ENCODE assay signal across 8 mouse cellular contexts in the genomic region with DNA sequence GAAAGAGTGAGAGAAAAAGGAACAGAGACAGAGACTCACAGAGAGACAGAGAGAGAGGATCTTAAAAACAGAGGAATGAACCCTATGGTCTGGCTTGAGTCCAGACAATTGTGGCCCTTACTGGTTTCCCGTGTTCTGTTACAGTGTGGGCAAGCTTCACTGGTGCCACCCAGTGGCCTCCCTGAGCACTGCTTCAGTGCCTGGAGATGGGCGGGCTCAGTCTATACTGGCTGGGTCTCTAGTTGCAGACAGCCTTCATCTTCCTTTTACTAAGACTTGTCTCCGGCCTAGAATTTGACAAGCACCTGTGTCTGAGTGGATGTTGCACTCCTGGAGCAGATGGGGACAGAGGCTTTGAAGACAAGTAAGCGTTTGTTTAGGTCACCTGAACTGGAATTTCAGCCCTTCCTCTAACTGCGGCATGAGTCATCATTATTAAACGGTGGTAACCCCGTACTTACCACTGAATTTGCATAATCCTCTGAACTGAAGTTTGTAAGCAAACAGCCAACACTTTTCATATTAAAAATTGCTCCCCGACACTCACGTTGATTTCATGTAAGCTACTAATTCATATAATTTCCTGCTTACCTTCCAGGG. TPM values are rescaled to one million over a fixed set of nuclear protein-coding genes. Genes with fewer than 3 reads are reported as not detected.
DNase-seq lines count a peak whose midpoint lies in the region; ATAC-seq and TF ChIP-seq lines count a peak whose summit lies in the region.

No protein-coding gene starts in this region.

- H3K4me3 ChIP-seq in C2C12 (ENCODE audit: insufficient read depth, poor library complexity, severe bottlenecking), result no peak overlapping the region
- no peak overlapping the region for H3K4me3 ChIP-seq in kidney, embryonic 15.5 days (replicated peaks)
- H3K4me3 ChIP-seq in liver, adult 2 months (ENCODE audit: insufficient read depth, low read depth, low read length), result no peak overlapping the region
- H3K4me3 ChIP-seq in stomach, embryonic 15.5 days (replicated peaks), result no peak overlapping the region

- H3K9me3 ChIP-seq in kidney, embryonic 15.5 days (replicated peaks), result no peaks in the 10 kb centered on the region
- no peaks in the 10 kb centered on the region for H3K9me3 ChIP-seq in stomach, embryonic 15.5 days

- no peaks in the 10 kb centered on the region for H3K79me3 ChIP-seq in C2C12 (ENCODE audit: low read depth)

- H3K4me2 ChIP-seq in kidney, embryonic 15.5 days, result no peak overlapping the region
- no peak overlapping the region for H3K4me2 ChIP-seq in stomach, embryonic 15.5 days

- H3ac ChIP-seq in C2C12 (ENCODE audit: control insufficient read depth, insufficient read length, low read depth), result no peak overlapping the region

- no peaks in the 10 kb centered on the region for H3K27me3 ChIP-seq in C2C12 (ENCODE audit: control insufficient read depth, insufficient read depth, insufficient read length)
- no peaks in the 10 kb centered on the region for H3K27me3 ChIP-seq in kidney, embryonic 15.5 days
- H3K27me3 ChIP-seq in liver, adult 2 months (ENCODE audit: control insufficient read depth, insufficient read depth, low read length), result no peaks in the 10 kb centered on the region
- no peaks in the 10 kb centered on the region for H3K27me3 ChIP-seq in stomach, embryonic 15.5 days (replicated peaks)

- 54% methylated on average over 9 of the region's 9 CpGs for WGBS in kidney, embryonic 15.5 days
- 61% methylated on average over 9 of the region's 9 CpGs for WGBS in liver, adult 2 months
- WGBS in stomach, embryonic 15.5 days, result 42% methylated on average over 9 of the region's 9 CpGs

- H3K9ac ChIP-seq in kidney, embryonic 15.5 days, result no peak overlapping the region
- no peak overlapping the region for H3K9ac ChIP-seq in liver, adult 2 months (ENCODE audit: low read depth, low read length)
- H3K9ac ChIP-seq in stomach, embryonic 15.5 days, result no peak overlapping the region

- no peaks in the 10 kb centered on the region for H3K79me2 ChIP-seq in C2C12 (ENCODE audit: control insufficient read depth, insufficient read depth)
- no peaks in the 10 kb centered on the region for H3K79me2 ChIP-seq in liver, adult 2 months (ENCODE audit: control insufficient read depth, insufficient read depth, low read length)

- peaks cover 15% of the 10 kb centered on the region; the same call in 1 of the 2 replicates for H3K4me1 ChIP-seq in kidney, embryonic 15.5 days
- H3K4me1 ChIP-seq in liver, adult 2 months (ENCODE audit: control insufficient read depth, insufficient read depth, low read length), result no peaks in the 10 kb centered on the region
- no peaks in the 10 kb centered on the region for H3K4me1 ChIP-seq in stomach, embryonic 15.5 days

- H3K27ac ChIP-seq in kidney, embryonic 15.5 days, result no peak overlapping the region
- no peak overlapping the region for H3K27ac ChIP-seq in liver, adult 2 months (replicated peaks; ENCODE audit: insufficient read depth, low read depth, low read length)
- H3K27ac ChIP-seq in stomach, embryonic 15.5 days, result no peak overlapping the region

- TF ChIP-seq CTCF in C2C12 (IDR thresholded peaks at IDR 0.05; ENCODE audit: control insufficient read depth, insufficient read depth, insufficient read length), result peak; percentile 86
- TF ChIP-seq CTCF in liver, adult 2 months (IDR thresholded peaks at IDR 0.05; ENCODE audit: low read depth, low read length), result peak; percentile 96

- no peaks in the 10 kb centered on the region for H3K36me3 ChIP-seq in C2C12 (ENCODE audit: control insufficient read depth, insufficient read depth)
- no peaks in the 10 kb centered on the region for H3K36me3 ChIP-seq in kidney, embryonic 15.5 days
- no peaks in the 10 kb centered on the region for H3K36me3 ChIP-seq in liver, adult 2 months (ENCODE audit: control insufficient read depth, insufficient read depth, low read length)
- H3K36me3 ChIP-seq in stomach, embryonic 15.5 days, result no peaks in the 10 kb centered on the region

- peak; percentile 66; the same call in 1 of the 2 replicates for ATAC-seq in kidney, embryonic 15.5 days (replicated peaks; ENCODE audit: low FRiP score)
- ATAC-seq in monocyte, adult 5-6 weeks (replicated peaks; ENCODE audit: insufficient number of reproducible peaks, low FRiP score, low TSS enrichment, poor library complexity, severe bottlenecking), result peak; percentile 89
- ATAC-seq in stomach, embryonic 15.5 days (ENCODE audit: insufficient read depth, low FRiP score, low read depth), result peak; percentile 78; the same call in 1 of the 2 replicates

- DNase-seq in adrenal gland, adult 18-20 months (ENCODE audit: low spot score in 2 of 2), result peak; percentile 56 to 63
- peak; percentile 64 for DNase-seq in embryo, embryonic 11 days
- peak; percentile 72 to 80 for DNase-seq in heart, adult 18-20 months
- DNase-seq in liver, adult 2 months (ENCODE audit: extremely low read depth, low read depth, low spot score), result peak; percentile 52

- TF ChIP-seq POLR2A in liver, adult 2 months (IDR thresholded peaks at IDR 0.05; ENCODE audit: extremely low read depth, insufficient read depth, low read length), result no peak

TF ChIP-seq in C2C12, 6 proteins besides CTCF, POLR2A, EP300 and RAD21:
- TF ChIP-seq USF1 (IDR thresholded peaks at IDR 0.05; ENCODE audit: low read depth), result no peak
- no peak for TF ChIP-seq MAX (IDR thresholded peaks at IDR 0.05)
- no peak for TF ChIP-seq MYOG (IDR thresholded peaks at IDR 0.05; ENCODE audit: control insufficient read depth, extremely low read depth, insufficient read length)
- TF ChIP-seq FOSL1 (IDR thresholded peaks at IDR 0.05; ENCODE audit: insufficient read depth, low read length, poor library complexity, severe bottlenecking), result no peak
- no peak for TF ChIP-seq CEBPB (IDR thresholded peaks at IDR 0.05; ENCODE audit: low read depth)
- no peak for TF ChIP-seq MYOD1 (IDR thresholded peaks at IDR 0.05; ENCODE audit: control insufficient read depth, insufficient read length, low read depth)
TF ChIP-seq in C2C12: peak in this region for 0.

RNA-seq across cellular contexts. Expression of gene Il12a, which starts 18.9 kb away (rescaled TPM):
- 0.14 TPM for polyA plus RNA-seq in C2C12 (2012; fragmentation: generic; extraction: Trizol)
- total RNA-seq in adrenal gland, adult 18-20 months (2021), result under 1 TPM; 0.35 to 0.40 TPM
- under 1 TPM in 1 of 2 experiments, not detected in 1; 0.82 TPM for total RNA-seq in heart, adult 18-20 months (2021)
- polyA plus RNA-seq in kidney, embryonic 15.5 days (2015; fragmentation: Nextera tagmentation; extraction: Ambion mirVana), result 0.37 and 0.40 TPM in 2 replicates
- not detected in 2 replicates for total RNA-seq in liver, adult 2 months (2014; rRNA removed)
- polyA plus RNA-seq in liver, adult 2 months (2012; rRNA removed), result not detected in 2 replicates
- total RNA-seq in monocyte, adult 5-6 weeks (2017), result 2.3 TPM in 1 of 3 replicates, not detected in the others
- 0.14 and 0.28 TPM in 2 replicates for polyA plus RNA-seq in stomach, embryonic 15.5 days (2015; fragmentation: Nextera tagmentation; extraction: Ambion mirVana)
